Mouse (Mus musculus): ENCODE data around the gene Insr. TPM values are rescaled to one million over a fixed set of nuclear protein-coding genes. Genes with fewer than 3 reads are reported as not detected.

Gene Insr
- total and polyA plus RNA-seq, 3 experiments = 5.3 to 7.6 TPM; not detected in 1

- Histone ChIP-seq H3K9ac (ENCODE audit: control insufficient read depth, low read depth, low read length, poor library complexity, severe bottlenecking) (no peak overlapping the region), H3K27ac (ENCODE audit: control insufficient read depth, low read depth, low read length) (no peak overlapping the region), H3K79me2 (ENCODE audit: control insufficient read depth, insufficient read depth, low read length, poor library complexity) (no peaks in the 10 kb centered on the region; the same call in 1 of the 2 replicates), H3K4me1 (ENCODE audit: control insufficient read depth in 1 of 2, insufficient read depth in 2 of 2, low read length in 2 of 2) (no peaks in the 10 kb centered on the region), H3K4me3 (ENCODE audit: control insufficient read depth in 1 of 2, insufficient read depth in 1 of 2, low read depth in 2 of 2, low read length in 2 of 2) (no peak overlapping the region), H3K27me3 (ENCODE audit: control insufficient read depth in 1 of 2, insufficient read depth in 2 of 2, low read length in 2 of 2) (no peaks in the 10 kb centered on the region), H3K9me3 (replicated peaks; ENCODE audit: insufficient read depth, low read length) (no peaks in the 10 kb centered on the region), H3K36me3 (ENCODE audit: control insufficient read depth in 1 of 2, insufficient read depth in 2 of 2, low read length in 2 of 2) (no peaks in the 10 kb centered on the region; a peak in 2 of 4 replicates)
- TF ChIP-seq ZNF384 (IDR thresholded peaks at IDR 0.05; ENCODE audit: low read depth, low read length) (no peak), KAT2A (conservative IDR thresholded peaks at IDR 0.05; ENCODE audit: low read depth, low read length) (no peak), BHLHE40 (IDR thresholded peaks at IDR 0.05; ENCODE audit: borderline replicate concordance, low read depth, low read length) (no peak), ZMIZ1 (IDR thresholded peaks at IDR 0.05; ENCODE audit: low read depth, low read length) (no peak), CHD1 (IDR thresholded peaks at IDR 0.05; ENCODE audit: low read depth, low read length) (no peak), POLR2AphosphoS2 (IDR thresholded peaks at IDR 0.05; ENCODE audit: low read length) (no peak), GABPA (IDR thresholded peaks at IDR 0.05; ENCODE audit: low read depth, low read length) (no peak), MXI1 (IDR thresholded peaks at IDR 0.05; ENCODE audit: low read depth, low read length) (no peak), NRF1 (IDR thresholded peaks at IDR 0.05; ENCODE audit: insufficient read depth, low read depth, low read length, poor library complexity, severe bottlenecking) (no peak)
- no peak for DNase-seq (ENCODE audit: low read depth, low spot score)
These were observed 5.2 kb upstream of the Insr start for GRCm38 (mm10) chr8:3284656-3285055.

- H3K27ac ChIP-seq (ENCODE audit: control insufficient read depth, low read depth, low read length) = no peak overlapping the region
- peaks cover 17% of the 10 kb centered on the region for H3K79me2 ChIP-seq (ENCODE audit: control insufficient read depth, insufficient read depth, low read length, poor library complexity)
- no peaks in the 10 kb centered on the region; a peak in 2 of 4 replicates for H3K36me3 ChIP-seq (ENCODE audit: control insufficient read depth in 1 of 2, insufficient read depth in 2 of 2, low read length in 2 of 2)
- no peak for DNase-seq (ENCODE audit: low read depth, low spot score)
- TF ChIP-seq RCOR1 (IDR thresholded peaks at IDR 0.05; ENCODE audit: low read depth, low read length) (no peak), TAL1 (IDR thresholded peaks at IDR 0.05; ENCODE audit: low read length) (no peak), JUND (IDR thresholded peaks at IDR 0.05; ENCODE audit: low read depth, low read length) (no peak), MYC (IDR thresholded peaks at IDR 0.05; ENCODE audit: low read depth, low read length) (no peak), POLR2AphosphoS5 (IDR thresholded peaks at IDR 0.05; ENCODE audit: borderline replicate concordance, low read depth, low read length) (no peak), UBTF (IDR thresholded peaks at IDR 0.05; ENCODE audit: borderline replicate concordance, insufficient read depth, low read depth, low read length) (no peak), USF2 (IDR thresholded peaks at IDR 0.05; ENCODE audit: borderline replicate concordance in 1 of 2, insufficient read depth in 1 of 2, low read depth in 1 of 2, low read length in 2 of 2) (no peak), TBP (IDR thresholded peaks at IDR 0.05; ENCODE audit: low read depth, low read length) (no peak), MAZ (IDR thresholded peaks at IDR 0.05; ENCODE audit: low read depth, low read length) (no peak), MAX (IDR thresholded peaks at IDR 0.05; ENCODE audit: low read length) (no peak), HCFC1 (IDR thresholded peaks at IDR 0.05; ENCODE audit: low read depth, low read length) (no peak), MAFK (IDR thresholded peaks at IDR 0.05; ENCODE audit: borderline replicate concordance, low read depth, low read length) (no peak), POLR2AphosphoS2 (IDR thresholded peaks at IDR 0.05; ENCODE audit: low read length) (no peak), MEF2A (IDR thresholded peaks at IDR 0.05; ENCODE audit: extremely low read depth, insufficient replicate concordance, low read depth, low read length, poor library complexity, severe bottlenecking) (no peak), CHD1 (IDR thresholded peaks at IDR 0.05; ENCODE audit: low read depth, low read length) (no peak), NRF1 (IDR thresholded peaks at IDR 0.05; ENCODE audit: insufficient read depth, low read depth, low read length, poor library complexity, severe bottlenecking) (no peak), CTCF (IDR thresholded peaks at IDR 0.05 in 2 of 3, conservative IDR thresholded peaks at IDR 0.05 in 1 of 3; ENCODE audit: control insufficient read depth in 1 of 3, insufficient read depth in 1 of 3, low read depth in 2 of 3, low read length in 3 of 3, poor library complexity in 1 of 3, severe bottlenecking in 1 of 3) (no peak), USF1 (IDR thresholded peaks at IDR 0.05; ENCODE audit: low read depth, low read length) (no peak), ETS1 (IDR thresholded peaks at IDR 0.05; ENCODE audit: low read depth, low read length) (no peak), TCF12 (IDR thresholded peaks at IDR 0.05; ENCODE audit: low read depth, low read length) (no peak)
- H3K9ac ChIP-seq (ENCODE audit: control insufficient read depth, low read depth, low read length, poor library complexity, severe bottlenecking) = no peak overlapping the region
- H3K4me1 ChIP-seq (ENCODE audit: control insufficient read depth in 1 of 2, insufficient read depth in 2 of 2, low read length in 2 of 2) = peaks cover 3 to 4% of the 10 kb centered on the region in 2 experiments; a peak in 1 of 4 replicates
- H3K9me3 ChIP-seq (replicated peaks; ENCODE audit: insufficient read depth, low read length) = no peaks in the 10 kb centered on the region
- H3K27me3 ChIP-seq (ENCODE audit: control insufficient read depth in 1 of 2, insufficient read depth in 2 of 2, low read length in 2 of 2) = no peaks in the 10 kb centered on the region
- no peak overlapping the region for H3K4me3 ChIP-seq (ENCODE audit: control insufficient read depth in 1 of 2, insufficient read depth in 1 of 2, low read depth in 2 of 2, low read length in 2 of 2)
These were observed 1.9 kb upstream of the Insr start for GRCm38 (mm10) chr8:3281296-3281695.
